Mouse (Mus musculus): Measurements from ENCODE around the gene Cux1.

DNA sequence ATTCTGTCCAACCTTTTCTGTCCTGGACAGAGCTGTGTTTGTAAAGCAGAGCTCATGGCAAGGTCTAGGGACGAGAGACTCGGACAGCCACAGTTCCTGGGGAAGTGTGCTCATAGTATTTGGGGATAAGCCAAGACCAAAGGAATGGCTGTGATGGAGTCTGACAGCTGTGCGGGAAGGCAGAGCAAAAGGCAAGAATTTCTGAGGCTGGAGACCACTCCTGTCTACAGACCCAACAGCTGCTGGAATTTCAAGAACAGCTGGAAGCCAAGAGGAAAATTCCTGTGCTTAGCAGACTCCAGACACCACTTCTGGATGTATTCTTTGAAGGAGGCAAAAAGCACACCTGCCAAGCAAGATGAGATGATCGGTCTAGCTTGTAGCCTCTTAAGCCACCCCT is 297.4 kb downstream of the Cux1 start:
- TF ChIP-seq CTCF (IDR thresholded peaks at IDR 0.05; ENCODE audit: extremely low read depth, insufficient read length, insufficient replicate concordance, low read depth, low read length) (no peak), POLR2A (IDR thresholded peaks at IDR 0.05; ENCODE audit: low read depth, low read length) (no peak)
